Mouse (Mus musculus) midbrain, embryonic 15.5 days (tissue): ENCODE results near the gene Clec2i. TPM values are rescaled to one million over a fixed set of nuclear protein-coding genes. Genes with fewer than 3 reads are reported as not detected.
"Not testable (repeated sequence)": the region's sequence is repeated elsewhere in the genome, so short reads cannot be mapped to it uniquely, and the experiment has no call there.

Experiments used
- ATAC-seq: fragments of 200-750 bp; cut with Nextera tagmentation; replicated peaks from 2 replicates; pipeline ENCODE4 v1.8.0; 2017; ENCODE audit warnings: moderate TSS enrichment
- H3K27ac ChIP-seq: fragments of 300-500 bp; sonication (generic); 2 replicates; pipeline ENCODE4 v1.5.1; 2015; ENCODE audit warnings: mild to moderate bottlenecking, inconsistent platforms
- H3K27me3 ChIP-seq: fragments of 300-500 bp; sonication (generic); replicated peaks from 2 replicates; pipeline ENCODE4 v1.6.1; 2015; ENCODE audit warnings: inconsistent platforms
- H3K36me3 ChIP-seq: fragments of 300-500 bp; sonication (generic); replicated peaks from 2 replicates; pipeline ENCODE4 v1.6.1; 2015; ENCODE audit warnings: inconsistent platforms
- H3K4me1 ChIP-seq: fragments of 300-500 bp; sonication (generic); 2 replicates; pipeline ENCODE4 v1.6.1; 2015; ENCODE audit warnings: inconsistent platforms
- H3K4me2 ChIP-seq: fragments of 300-500 bp; sonication (generic); 2 replicates; pipeline ENCODE4 v1.6.1; 2015; ENCODE audit warnings: inconsistent platforms, mild to moderate bottlenecking, moderate library complexity
- H3K4me3 ChIP-seq: fragments of 300-500 bp; sonication (generic); 2 replicates; pipeline ENCODE4 v1.5.1; 2015; ENCODE audit warnings: mild to moderate bottlenecking, inconsistent platforms
- H3K9ac ChIP-seq: fragments of 300-500 bp; sonication (generic); 2 replicates; pipeline ENCODE4 v1.6.1; 2015; ENCODE audit warnings: mild to moderate bottlenecking, inconsistent platforms
- H3K9me3 ChIP-seq: fragments of 300-500 bp; sonication (generic); 2 replicates; pipeline ENCODE4 v1.6.1; 2016; ENCODE audit warnings: inconsistent platforms
- WGBS: fragments of 180-500 bp; shearing (Covaris S2); methylation state at CpG from one replicate; pipeline ENCODE4 v1.1.7; 2015; ENCODE audit warnings: mixed read lengths; 5-methylcytosine and 5-hydroxymethylcytosine counted together
- polyA plus RNA-seq: library from polyadenylated mRNA; unstranded; fragments of >200 nt; fragmentation: Nextera tagmentation; extraction: Ambion mirVana; gene quantifications from 2 replicates; pipeline ENCODE4 v1.2.1, GENCODE M21; 2015

The Clec2i gene
- polyA plus RNA-seq: 0.06 TPM in 1 of 2 replicates, not detected in the other

DNA sequence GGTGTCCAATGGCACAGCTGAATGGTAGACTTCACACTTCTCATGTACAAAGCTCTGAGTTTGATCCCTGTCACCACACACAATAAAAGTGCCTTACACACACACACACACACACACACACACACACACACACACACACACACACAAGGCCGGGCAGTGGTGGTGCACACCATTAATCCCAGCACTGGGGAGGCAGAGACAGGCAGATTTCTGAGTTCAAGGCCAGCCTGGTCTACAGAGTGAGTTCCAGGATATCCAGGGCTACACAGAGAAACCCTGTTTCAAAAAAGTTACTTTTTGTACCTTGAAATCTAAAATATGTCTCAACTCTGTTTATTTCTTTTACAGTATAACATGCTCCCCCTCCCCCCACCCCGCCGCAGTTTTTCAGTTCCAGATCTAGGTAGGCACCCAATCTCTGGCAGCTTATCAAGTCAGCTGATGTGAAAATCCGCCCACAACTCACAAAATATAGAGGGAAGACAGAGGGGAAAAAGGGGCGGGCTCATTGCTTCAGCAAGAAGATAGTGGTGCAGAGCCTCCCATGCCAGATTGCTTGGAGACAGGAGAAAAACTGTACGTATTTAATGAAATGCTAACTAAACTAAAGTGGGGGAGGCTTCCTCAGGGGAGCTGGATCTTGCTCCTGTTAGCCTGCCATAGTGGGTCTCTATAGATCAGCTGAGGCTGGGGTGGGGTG is at the start of gene Clec2i:
TSS of gene Clec2i (plus strand) at position 498 of the 700 bp plus-strand sequence.
- H3K27me3 ChIP-seq, H3K4me1 ChIP-seq, H3K9me3 ChIP-seq, H3K36me3 ChIP-seq, H3K4me3 ChIP-seq, H3K9ac ChIP-seq, H3K4me2 ChIP-seq, ATAC-seq, H3K27ac ChIP-seq: not testable (repeated sequence)
- 85% methylated on average over 6 of the region's 6 CpGs for WGBS

DNA sequence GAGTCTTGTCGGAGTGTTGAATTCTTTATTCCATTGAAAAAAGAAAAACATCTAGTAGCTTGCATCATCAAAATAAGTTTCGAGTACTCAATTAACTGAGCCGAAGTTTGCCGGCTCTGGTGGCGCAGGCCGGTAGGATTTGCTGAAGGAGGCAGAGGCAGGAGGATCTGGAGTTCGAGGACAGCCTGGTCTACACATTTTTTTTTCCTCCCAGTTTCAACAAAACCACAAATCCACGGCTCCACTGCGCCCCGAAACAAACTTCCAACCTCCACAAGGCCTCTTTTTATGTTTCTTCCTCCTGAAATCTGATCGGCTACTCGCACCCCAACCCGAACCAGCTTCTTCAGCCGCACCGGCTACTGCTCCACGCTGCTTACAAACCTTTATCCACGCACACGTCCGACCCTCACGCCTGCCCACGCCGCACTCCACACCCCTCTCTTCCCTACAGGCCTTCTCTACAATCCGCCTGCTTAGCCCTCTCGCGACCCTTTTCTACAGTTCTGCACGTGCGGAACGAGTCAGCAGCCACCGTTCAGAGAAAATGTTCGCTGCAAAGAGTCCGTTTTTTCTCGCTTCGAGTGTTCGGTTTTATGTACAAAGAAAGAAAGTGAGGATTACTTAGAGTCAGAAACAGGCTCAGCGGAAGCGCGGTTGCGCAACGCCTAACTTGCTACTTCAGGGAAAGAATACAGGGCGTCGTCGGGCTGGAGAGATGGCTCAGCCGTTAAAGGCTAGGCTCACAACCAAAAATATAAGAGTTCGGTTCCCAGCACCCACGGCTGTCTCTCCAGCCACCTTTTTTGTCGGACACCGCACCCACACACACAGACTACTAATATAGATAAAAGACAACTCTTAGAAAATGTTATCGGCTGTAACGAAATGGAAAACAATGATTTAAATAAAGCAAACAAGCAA is 48.8 kb upstream of the Clec2i start:
- H3K36me3 ChIP-seq: no peaks in the 10 kb centered on the region
- H3K9me3 ChIP-seq: no peaks in the 10 kb centered on the region
- peaks cover 22% of the 10 kb centered on the region for H3K4me1 ChIP-seq
- ATAC-seq: peak; percentile 71
- H3K9ac ChIP-seq: peak overlapping the region; percentile 65
- peak overlapping the region; percentile 91 for H3K27ac ChIP-seq
- peak overlapping the region; percentile 62 for H3K4me2 ChIP-seq
- peak overlapping the region; percentile 89 for H3K4me3 ChIP-seq
- no peaks in the 10 kb centered on the region for H3K27me3 ChIP-seq
- under 1% methylated on average over 49 of the region's 49 CpGs for WGBS

DNA sequence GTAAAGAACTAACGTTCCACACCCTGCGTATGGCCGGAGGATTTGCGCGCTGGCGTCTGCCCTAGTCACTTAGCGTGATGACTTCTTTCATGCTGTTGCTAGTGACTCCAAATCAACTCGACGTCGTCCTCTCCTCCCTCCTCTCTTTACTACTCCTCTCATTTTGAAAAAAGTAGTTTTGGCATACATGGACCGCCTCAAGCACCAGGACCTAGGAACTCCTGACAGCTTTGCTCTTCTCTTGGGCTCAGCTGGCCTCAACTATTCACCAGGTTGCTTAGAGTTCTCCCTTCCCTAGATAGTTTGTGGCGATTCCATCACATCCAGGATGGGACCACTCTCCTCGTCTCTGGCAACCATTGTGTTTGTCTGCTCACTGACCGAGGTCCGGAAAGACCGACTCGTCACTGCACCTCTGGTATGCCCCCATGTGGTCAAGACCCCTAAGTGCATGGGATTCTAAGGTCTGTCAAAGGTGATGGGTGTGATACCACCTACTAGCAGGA is 48.1 kb upstream of the Clec2i start:
- no peaks in the 10 kb centered on the region for H3K36me3 ChIP-seq
- H3K9me3 ChIP-seq: no peaks in the 10 kb centered on the region
- peak; percentile 0; the same call in 1 of the 2 replicates for ATAC-seq
- H3K4me2 ChIP-seq: peak overlapping the region; percentile 62
- no peaks in the 10 kb centered on the region for H3K27me3 ChIP-seq
- WGBS: under 1% methylated on average over 17 of the region's 17 CpGs
- peak overlapping the region; percentile 89 for H3K4me3 ChIP-seq
- peak overlapping the region; percentile 65 for H3K9ac ChIP-seq
- H3K4me1 ChIP-seq: peaks cover 27% of the 10 kb centered on the region
- peak overlapping the region; percentile 91 for H3K27ac ChIP-seq

DNA sequence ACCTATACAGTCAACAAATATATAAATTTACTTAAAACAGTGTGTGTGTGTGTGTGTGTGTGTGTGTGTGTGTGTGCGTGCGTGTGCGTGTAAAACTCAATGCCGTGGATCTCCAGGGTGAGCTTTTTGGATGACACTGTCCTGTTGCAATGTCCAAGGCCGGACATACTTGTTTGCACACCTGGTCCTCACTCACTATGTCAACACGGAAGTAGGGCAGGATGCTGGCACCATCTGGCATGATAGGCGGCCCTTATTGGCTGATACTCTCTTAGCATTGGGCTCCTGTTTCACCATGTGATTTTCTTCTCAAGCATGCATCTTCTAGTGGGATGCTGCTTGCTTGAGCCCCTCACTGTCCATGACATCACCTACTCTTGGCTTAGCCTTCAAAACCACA is 47.5 kb upstream of the Clec2i start:
- Histone ChIP-seq H3K9ac (0 out of 2 replicates have a peak overlapping the region, but pooled peaks have one; percentile 65), H3K4me1 (peaks cover 32% of the 10 kb centered on the region), H3K36me3 (no peaks in the 10 kb centered on the region), H3K27ac (peak overlapping the region; percentile 91; the same call in 1 of the 2 replicates), H3K27me3 (no peaks in the 10 kb centered on the region), H3K4me2 (peak overlapping the region; percentile 62), H3K9me3 (no peaks in the 10 kb centered on the region), H3K4me3 (peak overlapping the region; percentile 89)
- WGBS: 72% methylated on average over 7 of the region's 7 CpGs
- no peak for ATAC-seq

DNA sequence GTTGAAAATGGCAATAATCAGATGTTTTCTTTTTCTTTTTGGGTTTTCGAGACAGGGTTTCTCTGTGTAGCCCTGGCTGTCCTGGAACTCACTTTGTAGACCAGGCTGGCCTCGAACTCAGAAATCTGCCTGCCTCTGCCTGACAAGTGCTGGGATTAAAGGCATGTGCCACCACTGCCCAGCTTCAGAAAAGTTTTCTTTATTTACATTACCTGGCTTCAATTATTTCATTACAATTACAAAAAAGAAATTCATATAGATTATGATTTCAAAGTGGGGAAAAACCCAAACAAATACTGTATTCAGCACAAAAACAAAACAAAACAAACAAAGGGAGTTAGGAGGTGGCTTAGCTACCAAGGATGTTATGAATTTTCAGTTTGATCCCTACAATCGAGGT is 46.7 kb upstream of the Clec2i start:
- not testable (repeated sequence) for ATAC-seq, H3K9ac ChIP-seq, H3K4me2 ChIP-seq, H3K27ac ChIP-seq, H3K4me3 ChIP-seq, H3K9me3 ChIP-seq, H3K27me3 ChIP-seq, H3K36me3 ChIP-seq
- 87% methylated on average over 3 of the region's 3 CpGs for WGBS
- H3K4me1 ChIP-seq: peaks cover 37% of the 10 kb centered on the region

DNA sequence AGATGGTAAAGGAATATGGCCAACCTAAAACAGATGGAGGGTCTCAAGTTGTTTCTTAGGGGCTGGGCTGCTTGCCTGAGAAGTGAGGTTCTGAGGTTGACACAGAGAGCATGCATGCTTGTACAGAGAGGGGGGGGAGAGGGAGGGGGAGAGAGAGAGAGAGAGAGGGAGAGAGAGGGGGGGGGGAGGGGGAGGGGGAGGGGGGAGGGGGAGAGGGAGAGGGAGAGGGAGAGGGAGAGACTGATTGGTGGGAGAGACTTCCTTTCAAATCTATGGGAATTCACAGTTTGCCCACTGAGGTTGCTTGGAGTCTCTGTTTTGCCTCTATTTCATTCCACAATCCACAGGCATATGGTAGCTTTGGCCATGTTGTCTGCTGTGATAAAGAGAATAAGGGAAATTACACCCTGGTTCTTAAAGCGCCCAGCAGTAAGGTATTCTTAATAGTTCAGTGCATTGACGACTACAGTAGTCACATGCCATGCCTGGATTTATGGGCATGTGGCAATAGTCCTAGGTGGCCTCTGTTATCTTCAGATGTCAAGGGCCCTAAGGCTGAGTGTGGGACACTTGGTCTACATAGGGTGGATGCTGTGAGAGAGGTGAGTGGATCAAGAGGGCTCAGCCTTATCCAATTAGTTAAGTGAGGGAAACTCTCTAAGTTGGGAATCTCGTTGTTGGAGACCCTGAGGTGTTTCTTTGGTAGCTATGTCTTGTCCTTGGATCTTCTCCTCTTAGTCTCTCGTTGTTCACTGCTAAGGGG is 45.9 kb upstream of the Clec2i start:
- Histone ChIP-seq H3K9me3 (no peaks in the 10 kb centered on the region), H3K9ac (peak overlapping the region; percentile 75; the same call in 1 of the 2 replicates), H3K27me3 (no peaks in the 10 kb centered on the region), H3K27ac (no peak overlapping the region), H3K4me2 (peak overlapping the region; percentile 70), H3K36me3 (no peaks in the 10 kb centered on the region), H3K4me1 (peaks cover 37% of the 10 kb centered on the region), H3K4me3 (peak overlapping the region; percentile 80)
- WGBS: 40% methylated on average over 4 of the region's 4 CpGs
- ATAC-seq: no peak

DNA sequence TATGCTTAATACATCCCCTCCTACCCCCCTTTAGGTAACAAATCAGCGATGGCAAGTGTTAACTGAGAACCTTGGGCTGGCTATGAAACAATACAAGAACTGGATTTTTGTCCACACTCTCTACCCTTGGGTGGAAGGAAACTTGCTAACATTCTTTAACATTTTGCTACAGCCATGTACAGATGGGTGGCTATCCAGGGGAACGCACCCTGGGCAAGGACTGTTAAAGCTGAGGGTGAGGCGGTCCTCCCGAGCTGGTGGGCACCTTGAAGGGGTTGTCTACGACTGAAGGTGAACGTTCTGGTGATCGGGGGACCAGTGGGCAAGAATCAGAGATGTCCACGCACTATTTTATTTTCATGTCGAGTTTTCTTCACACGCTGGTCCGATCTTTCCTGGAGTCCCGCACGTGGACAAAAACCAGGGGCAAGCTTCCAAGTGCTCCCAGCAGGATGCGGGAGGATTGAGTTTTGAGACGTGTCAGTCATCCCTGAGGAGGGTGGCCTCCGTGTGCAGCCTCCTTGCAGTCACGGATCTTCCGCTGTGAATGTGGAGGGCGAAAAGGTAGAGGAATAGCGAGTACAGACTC is 44.9 kb upstream of the Clec2i start:
- Histone ChIP-seq H3K27me3 (no peaks in the 10 kb centered on the region), H3K27ac (peak overlapping the region; percentile 89), H3K4me3 (peak overlapping the region; percentile 80), H3K4me1 (peaks cover 29% of the 10 kb centered on the region), H3K4me2 (peak overlapping the region; percentile 70), H3K9me3 (no peaks in the 10 kb centered on the region), H3K9ac (peak overlapping the region; percentile 75), H3K36me3 (no peaks in the 10 kb centered on the region)
- under 1% methylated on average over 20 of the region's 20 CpGs for WGBS
- 0 out of 2 replicates have a peak, but pooled peaks have one; percentile 7 for ATAC-seq

DNA sequence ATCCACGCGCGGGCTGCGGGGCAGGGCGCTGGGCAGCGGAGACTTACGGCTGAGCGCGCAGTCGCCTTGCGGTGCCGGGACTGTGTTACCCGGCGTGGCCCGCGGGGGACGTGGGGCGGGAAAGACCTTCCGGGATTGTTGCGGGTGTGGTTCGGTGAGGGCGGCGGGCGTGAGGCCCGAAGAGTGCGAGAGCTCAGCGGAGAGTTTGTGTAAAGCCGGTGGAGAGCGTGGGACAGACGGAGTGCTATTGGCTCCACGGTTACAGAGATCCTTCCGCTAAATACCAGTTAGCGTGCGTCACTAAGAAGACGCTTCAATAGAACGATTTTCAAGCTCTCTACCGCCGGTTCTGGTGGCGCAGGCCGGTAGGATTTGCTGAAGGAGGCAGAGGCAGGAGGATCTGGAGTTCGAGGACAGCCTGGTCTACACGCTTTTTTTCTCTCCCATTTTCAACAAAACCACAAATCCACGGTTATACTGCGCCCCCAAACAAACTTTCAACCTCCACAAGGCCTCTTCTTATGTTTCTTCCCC is 44.4 kb upstream of the Clec2i start:
- peak; percentile 83 for ATAC-seq
- Histone ChIP-seq H3K9me3 (no peaks in the 10 kb centered on the region), H3K4me2 (peak overlapping the region; percentile 70), H3K27ac (peak overlapping the region; percentile 89), H3K9ac (peak overlapping the region; percentile 75), H3K4me1 (peaks cover 29% of the 10 kb centered on the region), H3K36me3 (no peaks in the 10 kb centered on the region), H3K27me3 (no peaks in the 10 kb centered on the region), H3K4me3 (peak overlapping the region; percentile 80)
- 0% methylated on average over 44 of the region's 44 CpGs for WGBS

DNA sequence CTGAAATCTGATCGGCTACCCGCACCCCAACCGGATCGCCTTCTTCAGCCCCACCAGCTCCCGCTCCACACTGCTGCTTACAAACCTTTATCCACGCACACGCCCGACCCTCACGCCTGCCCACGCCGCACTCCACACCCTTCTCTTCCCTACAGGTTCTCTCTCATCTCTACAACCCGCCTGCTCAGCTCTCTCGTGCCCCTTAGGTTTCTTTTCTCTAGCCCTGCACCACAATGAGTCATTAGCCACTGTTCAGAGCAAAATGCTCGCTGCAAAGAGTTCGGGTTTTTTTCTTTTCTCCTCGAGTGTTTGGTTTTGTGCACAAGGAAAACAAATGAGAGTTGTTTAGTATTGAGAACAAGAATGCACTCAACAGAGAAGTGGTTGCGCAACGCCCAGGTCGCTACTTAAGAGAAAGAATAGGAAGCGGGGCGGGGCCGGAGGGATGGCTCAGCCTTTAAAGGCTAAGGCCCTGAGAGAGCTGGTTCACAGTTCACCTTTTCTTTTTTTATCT is 43.9 kb upstream of the Clec2i start:
- no peaks in the 10 kb centered on the region for H3K36me3 ChIP-seq
- peaks cover 29% of the 10 kb centered on the region for H3K4me1 ChIP-seq
- no peaks in the 10 kb centered on the region for H3K9me3 ChIP-seq
- H3K27me3 ChIP-seq: no peaks in the 10 kb centered on the region
- peak overlapping the region; percentile 82 for H3K27ac ChIP-seq
- H3K9ac ChIP-seq: peak overlapping the region; percentile 42
- under 1% methylated on average over 22 of the region's 22 CpGs for WGBS
- peak overlapping the region; percentile 51 for H3K4me2 ChIP-seq
- peak overlapping the region; percentile 80 for H3K4me3 ChIP-seq
- peak; percentile 52 for ATAC-seq

DNA sequence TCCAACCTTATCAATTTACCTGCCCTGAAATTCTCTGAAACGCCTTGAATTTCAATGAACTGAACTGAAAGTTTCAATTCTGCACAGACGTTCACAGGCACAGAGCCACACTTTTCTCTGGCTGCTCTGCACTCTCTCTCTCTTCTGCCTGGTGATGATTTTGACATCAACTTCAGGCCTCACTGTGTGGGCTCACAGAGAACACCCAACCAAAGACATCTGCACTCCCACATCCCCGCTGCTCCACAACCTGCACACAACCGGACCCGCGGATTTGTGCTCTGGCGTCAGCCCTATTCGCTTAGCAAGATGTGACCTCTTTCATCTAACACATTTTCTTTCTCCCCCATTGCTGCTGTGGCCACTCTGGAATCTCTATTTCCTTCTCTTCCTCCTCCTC is 43.3 kb upstream of the Clec2i start:
- H3K4me3 ChIP-seq: peak overlapping the region; percentile 80
- no peak for ATAC-seq
- H3K4me2 ChIP-seq: peak overlapping the region; percentile 51
- peak overlapping the region; percentile 82 for H3K27ac ChIP-seq
- WGBS: 19% methylated on average over 8 of the region's 8 CpGs
- no peaks in the 10 kb centered on the region for H3K9me3 ChIP-seq
- no peaks in the 10 kb centered on the region for H3K36me3 ChIP-seq
- H3K27me3 ChIP-seq: no peaks in the 10 kb centered on the region
- H3K4me1 ChIP-seq: peaks cover 29% of the 10 kb centered on the region
- H3K9ac ChIP-seq: peak overlapping the region; percentile 42

DNA sequence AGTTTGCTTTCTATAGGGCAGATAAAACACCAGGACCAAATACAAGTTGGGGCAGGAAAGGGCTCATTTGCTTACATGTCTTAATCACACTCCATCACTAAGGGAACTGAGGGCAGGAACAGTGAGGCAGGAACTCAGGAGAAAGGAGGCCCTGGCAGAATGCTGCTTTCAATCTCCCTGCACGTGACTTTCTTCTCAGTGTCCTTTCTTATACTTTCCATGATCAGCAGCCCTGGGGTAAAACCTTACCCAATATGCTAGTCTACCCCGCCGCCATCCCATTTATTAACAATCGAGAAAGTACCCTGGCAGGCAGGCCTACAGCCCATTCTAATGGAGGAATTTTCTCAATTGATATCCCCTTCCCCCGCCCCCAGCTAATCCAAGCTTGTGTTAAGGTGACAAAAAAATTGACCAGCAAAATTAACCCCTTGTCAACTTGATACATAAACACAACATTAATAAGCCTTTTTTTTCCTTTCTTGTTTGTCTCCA is 42.8 kb upstream of the Clec2i start:
- H3K36me3 ChIP-seq: no peaks in the 10 kb centered on the region
- H3K27me3 ChIP-seq: no peaks in the 10 kb centered on the region
- H3K9ac ChIP-seq: peak overlapping the region; percentile 42; the same call in 1 of the 2 replicates
- no peak for ATAC-seq
- H3K27ac ChIP-seq: peak overlapping the region; percentile 82; the same call in 1 of the 2 replicates
- H3K4me1 ChIP-seq: peaks cover 26% of the 10 kb centered on the region
- H3K4me3 ChIP-seq: peak overlapping the region; percentile 80
- peak overlapping the region; percentile 51 for H3K4me2 ChIP-seq
- no peaks in the 10 kb centered on the region for H3K9me3 ChIP-seq
- WGBS: 68% methylated on average over 5 of the region's 5 CpGs
